Mouse (Mus musculus): ENCODE data around the gene Pex16.

DNA sequence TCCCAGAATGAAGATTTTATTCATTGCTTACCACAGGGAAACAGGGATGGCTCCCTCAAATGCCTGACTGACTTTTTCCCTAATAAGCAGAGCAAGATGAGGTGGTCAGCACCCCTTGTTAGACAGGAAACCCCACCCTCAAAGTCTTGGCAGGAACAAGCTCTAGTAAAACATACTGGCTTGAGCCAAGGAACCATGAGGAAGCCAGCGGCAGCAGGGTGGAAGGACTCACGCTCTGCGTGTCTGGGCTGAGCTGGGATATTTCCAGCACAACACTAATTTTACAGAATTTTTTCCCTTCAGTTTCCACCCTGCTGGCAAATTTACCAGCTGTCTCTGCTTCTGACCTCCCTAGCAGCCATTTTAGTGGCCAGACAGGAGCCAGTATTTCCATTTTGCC lies 52.0 kb downstream of the Pex16 start:
- TF ChIP-seq CTCF (conservative IDR thresholded peaks at IDR 0.05; ENCODE audit: insufficient read depth, insufficient read length, low read depth, low read length) = no peak
- no peak for TF ChIP-seq POLR2A (IDR thresholded peaks at IDR 0.05; ENCODE audit: low read depth, low read length)

All from kidney, adult 2 months (tissue).